Mouse (Mus musculus): ENCODE data around the gene Ttc16. TPM values are rescaled to one million over a fixed set of nuclear protein-coding genes. Genes with fewer than 3 reads are reported as not detected.

The Ttc16 gene
- polyA plus RNA-seq, 1 experiment = 2.0 TPM

DNA sequence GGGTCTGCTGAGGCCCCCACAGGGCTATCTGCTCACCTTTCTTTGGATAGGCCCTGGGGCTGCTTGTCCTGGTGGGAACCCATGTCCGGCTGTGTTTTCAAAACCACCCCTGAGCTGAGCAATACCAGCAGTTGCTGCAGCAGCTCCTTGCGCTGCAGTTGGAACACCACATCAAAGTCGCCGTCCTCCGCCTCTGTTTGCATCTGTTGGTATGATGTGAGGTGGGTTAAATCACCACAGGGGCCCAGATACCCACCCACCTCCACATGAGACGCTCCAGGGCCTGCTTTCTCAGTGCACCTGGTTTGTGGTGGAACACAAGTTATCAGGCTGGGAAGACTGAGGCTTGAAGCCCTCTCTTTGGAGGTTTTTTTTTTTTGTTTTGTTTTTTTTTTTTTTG, 2.6 kb upstream of the Ttc16 start:
- Histone ChIP-seq H3K4me3 (replicated peaks; ENCODE audit: insufficient read depth, low read depth, low read length) (no peak overlapping the region), H3K27me3 (ENCODE audit: control insufficient read depth, insufficient read depth, low read length) (no peaks in the 10 kb centered on the region), H3K4me1 (ENCODE audit: control insufficient read depth, insufficient read depth, low read length) (0 out of 2 replicates have a peak, but pooled peaks cover 3% of the 10 kb centered on the region), H3K27ac (ENCODE audit: insufficient read depth, low read length) (no peak overlapping the region)
- TF ChIP-seq CTCF (IDR thresholded peaks at IDR 0.05; ENCODE audit: borderline replicate concordance, insufficient read depth, low read depth, low read length) (no peak), POLR2A (IDR thresholded peaks at IDR 0.05; ENCODE audit: borderline replicate concordance, insufficient read depth, low read length) (no peak)
- no peak for DNase-seq
- WGBS = 90% methylated on average over 6 of the region's 6 CpGs

- WGBS = 25% methylated on average over 22 of the region's 22 CpGs
- no peak for TF ChIP-seq POLR2A (IDR thresholded peaks at IDR 0.05; ENCODE audit: borderline replicate concordance, insufficient read depth, low read length)
- no peak for TF ChIP-seq CTCF (IDR thresholded peaks at IDR 0.05; ENCODE audit: borderline replicate concordance, insufficient read depth, low read depth, low read length)
- Histone ChIP-seq H3K27me3 (ENCODE audit: control insufficient read depth, insufficient read depth, low read length) (no peaks in the 10 kb centered on the region), H3K27ac (ENCODE audit: insufficient read depth, low read length) (no peak overlapping the region), H3K4me1 (ENCODE audit: control insufficient read depth, insufficient read depth, low read length) (0 out of 2 replicates have a peak, but pooled peaks cover 3% of the 10 kb centered on the region), H3K4me3 (replicated peaks; ENCODE audit: insufficient read depth, low read depth, low read length) (no peak overlapping the region)
- no peak for DNase-seq
These were observed 759 bp upstream of the Ttc16 start for GRCm38 (mm10) chr2:32776192-32776591.

- no peak for DNase-seq
- WGBS = 81% methylated on average over 8 of the region's 8 CpGs
- Histone ChIP-seq H3K4me3 (replicated peaks; ENCODE audit: insufficient read depth, low read depth, low read length) (no peak overlapping the region), H3K27me3 (ENCODE audit: control insufficient read depth, insufficient read depth, low read length) (no peaks in the 10 kb centered on the region), H3K4me1 (ENCODE audit: control insufficient read depth, insufficient read depth, low read length) (peaks cover 7% of the 10 kb centered on the region; the same call in 1 of the 2 replicates), H3K27ac (ENCODE audit: insufficient read depth, low read length) (no peak overlapping the region)
- TF ChIP-seq POLR2A (IDR thresholded peaks at IDR 0.05; ENCODE audit: borderline replicate concordance, insufficient read depth, low read length) = no peak
- no peak for TF ChIP-seq CTCF (IDR thresholded peaks at IDR 0.05; ENCODE audit: borderline replicate concordance, insufficient read depth, low read depth, low read length)
These were observed 2.7 kb downstream of the Ttc16 start for GRCm38 (mm10) chr2:32772626-32773279.

- DNase-seq = no peak
- H3K27ac ChIP-seq (ENCODE audit: insufficient read depth, low read length) = no peak overlapping the region
- TF ChIP-seq CTCF (IDR thresholded peaks at IDR 0.05; ENCODE audit: borderline replicate concordance, insufficient read depth, low read depth, low read length) (no peak), POLR2A (IDR thresholded peaks at IDR 0.05; ENCODE audit: borderline replicate concordance, insufficient read depth, low read length) (no peak)
- 46% methylated on average over 12 of the region's 12 CpGs for WGBS
- peaks cover 12% of the 10 kb centered on the region; the same call in 1 of the 2 replicates for H3K4me1 ChIP-seq (ENCODE audit: control insufficient read depth, insufficient read depth, low read length)
- no peak overlapping the region for H3K4me3 ChIP-seq (replicated peaks; ENCODE audit: insufficient read depth, low read depth, low read length)
- no peaks in the 10 kb centered on the region for H3K27me3 ChIP-seq (ENCODE audit: control insufficient read depth, insufficient read depth, low read length)
These were observed 3.5 kb downstream of the Ttc16 start for GRCm38 (mm10) chr2:32771886-32772285.

GRCm38 (mm10) chr2:32769327-32770085, 5.9 kb downstream of the Ttc16 start:
- WGBS = 58% methylated on average over 5 of the region's 5 CpGs
- TF ChIP-seq CTCF (IDR thresholded peaks at IDR 0.05; ENCODE audit: borderline replicate concordance, insufficient read depth, low read depth, low read length) (no peak), POLR2A (IDR thresholded peaks at IDR 0.05; ENCODE audit: borderline replicate concordance, insufficient read depth, low read length) (no peak)
- no peak overlapping the region for H3K27ac ChIP-seq (ENCODE audit: insufficient read depth, low read length)
- no peak overlapping the region for H3K4me3 ChIP-seq (replicated peaks; ENCODE audit: insufficient read depth, low read depth, low read length)
- peaks cover 12% of the 10 kb centered on the region; the same call in 1 of the 2 replicates for H3K4me1 ChIP-seq (ENCODE audit: control insufficient read depth, insufficient read depth, low read length)
- no peaks in the 10 kb centered on the region for H3K27me3 ChIP-seq (ENCODE audit: control insufficient read depth, insufficient read depth, low read length)
- DNase-seq = no peak

DNA sequence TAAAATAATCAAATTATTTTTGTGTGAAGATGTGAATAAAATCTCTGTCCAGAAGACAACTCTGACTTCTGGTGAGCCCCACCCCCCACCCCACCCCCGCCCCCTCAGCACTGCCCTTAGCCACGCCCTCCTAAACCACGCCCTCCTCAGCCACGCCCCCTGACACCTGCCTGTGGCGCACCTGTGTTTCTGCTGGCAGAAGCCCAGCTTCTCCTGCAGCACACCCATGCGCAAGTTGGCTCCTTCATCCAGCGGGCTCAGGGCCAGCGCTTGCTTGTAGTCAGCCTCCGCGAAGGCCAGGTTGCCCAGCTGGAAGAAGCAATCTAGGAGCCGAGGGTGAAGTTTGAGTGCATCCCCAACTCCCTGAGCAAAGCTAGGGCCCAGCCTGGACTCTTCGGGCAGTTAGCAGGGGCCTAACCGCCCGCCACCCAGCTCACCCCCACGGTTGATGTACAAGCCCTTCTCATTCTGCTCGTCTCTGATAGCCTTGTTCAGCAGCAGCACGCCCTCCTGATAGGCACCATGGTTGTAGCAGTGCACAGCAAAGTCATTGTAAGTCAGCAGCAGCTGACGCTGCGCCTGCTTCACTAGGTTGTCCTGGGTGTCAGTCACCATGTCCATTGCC, 6.7 kb downstream of the Ttc16 start:
- Histone ChIP-seq H3K27ac (ENCODE audit: insufficient read depth, low read length) (no peak overlapping the region), H3K4me3 (replicated peaks; ENCODE audit: insufficient read depth, low read depth, low read length) (no peak overlapping the region), H3K4me1 (ENCODE audit: control insufficient read depth, insufficient read depth, low read length) (peaks cover 12% of the 10 kb centered on the region; the same call in 1 of the 2 replicates), H3K27me3 (ENCODE audit: control insufficient read depth, insufficient read depth, low read length) (no peaks in the 10 kb centered on the region)
- no peak for TF ChIP-seq POLR2A (IDR thresholded peaks at IDR 0.05; ENCODE audit: borderline replicate concordance, insufficient read depth, low read length)
- TF ChIP-seq CTCF (IDR thresholded peaks at IDR 0.05; ENCODE audit: borderline replicate concordance, insufficient read depth, low read depth, low read length) = no peak
- peak; percentile 56 to 63 for DNase-seq
- WGBS = 35% methylated on average over 19 of the region's 19 CpGs

- Histone ChIP-seq H3K4me1 (ENCODE audit: control insufficient read depth, insufficient read depth, low read length) (peaks cover 12% of the 10 kb centered on the region; the same call in 1 of the 2 replicates), H3K27me3 (ENCODE audit: control insufficient read depth, insufficient read depth, low read length) (no peaks in the 10 kb centered on the region), H3K4me3 (replicated peaks; ENCODE audit: insufficient read depth, low read depth, low read length) (no peak overlapping the region), H3K27ac (ENCODE audit: insufficient read depth, low read length) (no peak overlapping the region)
- DNase-seq = no peak
- TF ChIP-seq CTCF (IDR thresholded peaks at IDR 0.05; ENCODE audit: borderline replicate concordance, insufficient read depth, low read depth, low read length) (no peak), POLR2A (IDR thresholded peaks at IDR 0.05; ENCODE audit: borderline replicate concordance, insufficient read depth, low read length) (no peak)
- 50% methylated on average over 12 of the region's 12 CpGs for WGBS
These were observed 8.2 kb downstream of the Ttc16 start for GRCm38 (mm10) chr2:32767241-32767640.

Data from cerebellum, adult 2 months (tissue).